Mouse (Mus musculus) embryonic facial prominence, embryonic 13.5 days (tissue): Measurements from ENCODE around the gene Sparcl1. TPM values are rescaled to one million over a fixed set of nuclear protein-coding genes. Genes with fewer than 3 reads are reported as not detected.

Source experiments
- ATAC-seq: fragments of 200-750 bp; cut with Nextera tagmentation; 2 replicates; pipeline ENCODE4 v1.8.0; 2017; ENCODE audit warnings: low read depth; ENCODE audit not compliant: insufficient number of reproducible peaks, insufficient read depth, low FRiP score, low TSS enrichment
- H3K27ac ChIP-seq: fragments of 300-500 bp; sonication (generic); 2 replicates; pipeline ENCODE4 v1.5.1; 2015; ENCODE audit warnings: moderate library complexity, mild to moderate bottlenecking, inconsistent platforms
- H3K27me3 ChIP-seq: fragments of 300-500 bp; sonication (generic); 2 replicates; pipeline ENCODE4 v1.6.1; 2015; ENCODE audit warnings: mild to moderate bottlenecking, inconsistent platforms
- H3K36me3 ChIP-seq: fragments of 300-500 bp; sonication (generic); 2 replicates; pipeline ENCODE4 v1.6.1; 2015; ENCODE audit warnings: mild to moderate bottlenecking, inconsistent platforms
- H3K4me1 ChIP-seq: fragments of 300-500 bp; sonication (generic); 2 replicates; pipeline ENCODE4 v1.6.1; 2015; ENCODE audit warnings: inconsistent platforms
- H3K4me2 ChIP-seq: fragments of 300-500 bp; sonication (generic); 2 replicates; pipeline ENCODE4 v1.6.1; 2015; ENCODE audit warnings: moderate library complexity, mild to moderate bottlenecking, inconsistent platforms
- H3K4me3 ChIP-seq: fragments of 300-500 bp; sonication (generic); 2 replicates; pipeline ENCODE4 v1.5.1; 2015; ENCODE audit warnings: mild to moderate bottlenecking, inconsistent platforms
- H3K9ac ChIP-seq: fragments of 300-500 bp; sonication (generic); 2 replicates; pipeline ENCODE4 v1.6.1; 2015; ENCODE audit warnings: mild to moderate bottlenecking, inconsistent platforms
- H3K9me3 ChIP-seq: fragments of 300-500 bp; sonication (generic); 2 replicates; pipeline ENCODE4 v1.6.1; 2016; ENCODE audit warnings: inconsistent platforms
- WGBS: fragments of 180-500 bp; shearing (Covaris S2); methylation state at CpG from one replicate; pipeline ENCODE4 v1.1.7; 2015; ENCODE audit warnings: mixed read lengths; 5-methylcytosine and 5-hydroxymethylcytosine counted together
- polyA plus RNA-seq: library from polyadenylated mRNA; unstranded; fragments of >200 nt; fragmentation: Nextera tagmentation; extraction: Ambion mirVana; gene quantifications from 2 replicates; pipeline ENCODE4 v1.2.1, GENCODE M21; 2015

Gene Sparcl1
- polyA plus RNA-seq, 1 experiment from 2014 or later, result 46.6 TPM

DNA sequence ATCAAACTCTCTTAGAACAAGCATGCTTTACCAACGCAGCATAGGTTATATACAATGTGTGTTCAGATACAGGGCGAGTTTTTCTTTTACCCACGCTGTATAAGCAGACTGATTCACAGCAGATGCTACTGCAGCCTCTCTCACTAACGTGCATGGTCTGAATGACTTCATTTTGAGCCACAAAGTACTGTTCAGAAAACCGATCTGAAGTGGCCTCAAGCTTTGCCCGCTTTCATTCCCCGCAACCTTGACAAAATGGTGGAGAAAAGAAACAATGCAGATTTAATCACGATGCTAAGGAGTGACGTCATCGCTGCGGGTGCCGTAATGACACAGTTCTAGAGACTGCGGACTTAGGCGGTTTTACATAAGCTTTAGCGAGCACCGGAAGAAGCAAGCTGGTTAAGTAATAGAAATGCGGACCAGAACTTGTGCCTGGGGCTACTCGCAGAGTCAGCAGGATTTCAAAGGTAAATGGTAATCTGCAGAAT, 4.6 kb downstream of the Sparcl1 start:
- Histone ChIP-seq H3K4me3 (peak overlapping the region; percentile 30), H3K9me3 (no peaks in the 10 kb centered on the region), H3K9ac (peak overlapping the region; percentile 56), H3K27me3 (no peaks in the 10 kb centered on the region), H3K36me3 (no peaks in the 10 kb centered on the region), H3K4me1 (peaks cover 53% of the 10 kb centered on the region), H3K27ac (peak overlapping the region; percentile 62), H3K4me2 (peak overlapping the region; percentile 60)
- WGBS, result 5% methylated on average over 18 of the region's 18 CpGs
- ATAC-seq, result no peak

DNA sequence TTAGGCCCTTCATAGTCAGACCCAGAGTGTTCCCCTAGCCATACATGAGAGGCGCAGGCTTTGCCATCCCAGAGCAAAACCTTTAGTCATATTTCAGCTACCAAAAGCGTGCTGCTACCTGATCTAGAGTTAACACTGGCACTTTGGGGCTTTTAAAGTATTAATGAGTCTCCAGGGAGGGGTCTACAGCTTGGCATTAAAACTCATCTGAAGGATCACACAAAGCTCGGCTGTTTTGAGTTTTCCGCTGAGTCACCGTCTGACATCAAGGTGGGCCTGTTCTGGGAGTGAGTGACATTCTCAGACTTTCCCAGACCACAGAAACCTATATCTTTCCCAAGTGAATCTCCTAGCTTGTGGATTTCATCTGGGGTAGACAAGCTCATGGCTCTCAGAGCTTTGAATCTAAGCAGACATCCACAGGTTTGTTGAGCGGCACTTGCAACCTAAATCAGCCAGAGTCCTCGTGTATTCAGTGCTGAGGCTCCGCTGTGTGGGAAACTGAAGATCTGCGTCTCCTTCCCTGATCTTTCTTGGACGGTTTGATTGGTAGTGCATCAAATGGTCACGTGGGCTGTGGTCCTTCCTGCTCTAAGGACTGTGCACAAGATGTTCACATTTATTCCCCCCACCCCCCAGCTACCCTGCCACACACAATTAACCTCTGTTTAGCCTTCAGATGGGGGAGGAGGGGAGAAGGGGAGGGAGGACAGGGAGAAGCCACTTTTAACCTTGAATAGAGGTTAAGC, 5.2 kb downstream of the Sparcl1 start:
- Histone ChIP-seq H3K4me3 (peak overlapping the region; percentile 30), H3K27ac (peak overlapping the region; percentile 62), H3K4me1 (peaks cover 47% of the 10 kb centered on the region), H3K27me3 (no peaks in the 10 kb centered on the region), H3K9ac (peak overlapping the region; percentile 56), H3K4me2 (peak overlapping the region; percentile 60), H3K9me3 (no peaks in the 10 kb centered on the region), H3K36me3 (no peaks in the 10 kb centered on the region)
- 31% methylated on average over 11 of the region's 11 CpGs for WGBS
- ATAC-seq, result no peak

GRCm38 (mm10) chr5:104104111-104104510, 9.4 kb downstream of the Sparcl1 start:
- no peak for ATAC-seq
- no peak overlapping the region for H3K27ac ChIP-seq

DNA sequence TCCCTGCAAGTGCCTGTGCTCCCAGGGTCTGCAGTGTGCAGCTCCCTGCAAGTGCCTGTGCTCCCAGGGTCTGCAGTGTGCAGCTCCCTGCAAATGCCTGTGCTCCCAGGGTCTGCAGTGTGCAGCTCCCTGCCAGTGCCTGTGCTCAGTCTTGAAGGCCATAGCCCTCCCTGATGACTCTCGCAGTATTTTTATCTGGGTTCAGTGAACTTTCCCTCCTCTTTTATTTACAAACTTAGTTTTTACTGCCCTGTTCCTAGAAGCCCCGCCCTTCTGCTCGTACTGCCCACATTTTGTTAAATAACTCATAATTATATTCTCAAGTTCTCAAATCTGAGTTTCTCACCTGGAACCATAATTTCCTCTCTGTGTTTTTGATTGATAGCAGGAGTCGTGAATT, 10.4 kb downstream of the Sparcl1 start:
- no peak overlapping the region for H3K4me3 ChIP-seq
- H3K9ac ChIP-seq, result no peak overlapping the region
- H3K4me1 ChIP-seq, result peaks cover 24% of the 10 kb centered on the region
- H3K27me3 ChIP-seq, result no peaks in the 10 kb centered on the region
- ATAC-seq, result no peak
- H3K4me2 ChIP-seq, result no peak overlapping the region
- H3K27ac ChIP-seq, result no peak overlapping the region
- H3K9me3 ChIP-seq, result no peaks in the 10 kb centered on the region
- 62% methylated on average over 4 of the region's 4 CpGs for WGBS
- H3K36me3 ChIP-seq, result no peaks in the 10 kb centered on the region

More at GRCm38 (mm10) chr5:104104111-104104510, 9.4 kb downstream of the Sparcl1 start:
- no peaks in the 10 kb centered on the region for H3K9me3 ChIP-seq
- no peaks in the 10 kb centered on the region for H3K36me3 ChIP-seq
- H3K4me1 ChIP-seq, result peaks cover 33% of the 10 kb centered on the region
- 80% methylated on average over 2 of the region's 2 CpGs for WGBS
- H3K4me2 ChIP-seq, result no peak overlapping the region
- no peak overlapping the region for H3K9ac ChIP-seq
- no peak overlapping the region for H3K4me3 ChIP-seq
- H3K27me3 ChIP-seq, result no peaks in the 10 kb centered on the region

- peak overlapping the region; percentile 28; the same call in 1 of the 2 replicates for H3K27ac ChIP-seq
- ATAC-seq, result no peak
- WGBS, result 17% methylated on average over 10 of the region's 10 CpGs
Observed at GRCm38 (mm10) chr5:104101678-104102531, 11.6 kb downstream of the Sparcl1 start.

DNA sequence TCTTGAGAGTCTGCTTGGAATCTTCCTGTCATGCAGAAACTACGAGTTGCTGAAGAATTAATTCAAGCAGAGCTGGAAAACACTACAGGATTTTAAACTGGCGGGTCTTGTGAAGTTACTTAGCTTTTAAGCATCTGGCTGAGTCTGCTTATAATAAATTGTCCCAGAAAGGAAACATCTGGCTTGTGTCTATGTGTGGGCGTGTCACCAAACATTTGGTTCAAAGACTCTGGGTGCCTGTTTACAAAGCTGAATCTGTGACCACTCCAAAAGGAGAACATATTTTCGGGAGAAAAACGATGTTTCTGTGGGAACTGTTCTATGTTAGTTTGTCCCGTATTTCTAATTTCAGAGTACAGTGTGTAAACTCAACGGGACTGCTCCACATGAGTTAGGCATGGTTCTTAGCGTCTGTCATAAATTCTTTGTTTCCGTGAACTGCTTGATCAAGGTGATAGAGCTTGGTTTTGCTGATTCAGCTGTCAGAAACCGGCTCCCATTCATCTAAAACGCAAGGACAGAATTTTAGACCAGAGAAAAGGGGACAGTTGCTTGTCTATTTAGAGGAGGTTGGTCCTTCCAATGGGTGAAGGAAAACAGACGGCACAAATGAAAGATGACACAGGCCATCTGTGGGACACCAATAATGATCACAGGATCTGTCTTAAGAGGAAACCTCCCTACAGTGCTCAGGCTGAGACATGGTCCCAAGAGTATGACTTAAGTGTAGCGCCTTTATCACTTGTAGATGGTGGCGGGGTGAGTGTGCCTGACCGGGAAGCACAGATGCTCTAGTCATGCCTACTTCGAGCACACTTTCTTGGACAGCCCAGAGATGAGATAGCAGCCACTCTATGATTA, 17.2 kb downstream of the Sparcl1 start:
- 40% methylated on average over 16 of the region's 16 CpGs for WGBS
- H3K27me3 ChIP-seq, result no peaks in the 10 kb centered on the region
- H3K27ac ChIP-seq, result peak overlapping the region; percentile 35
- H3K9me3 ChIP-seq, result no peaks in the 10 kb centered on the region
- no peak overlapping the region for H3K4me3 ChIP-seq
- H3K36me3 ChIP-seq, result no peaks in the 10 kb centered on the region
- H3K9ac ChIP-seq, result no peak overlapping the region
- ATAC-seq, result peak; percentile 56; the same call in 1 of the 2 replicates
- peaks cover 15% of the 10 kb centered on the region for H3K4me1 ChIP-seq
- H3K4me2 ChIP-seq, result peak overlapping the region; percentile 27

More at GRCm38 (mm10) chr5:104101678-104102531, 11.6 kb downstream of the Sparcl1 start:
- peaks cover 17% of the 10 kb centered on the region for H3K4me1 ChIP-seq
- no peaks in the 10 kb centered on the region for H3K27me3 ChIP-seq
- H3K4me3 ChIP-seq, result no peak overlapping the region
- no peaks in the 10 kb centered on the region for H3K36me3 ChIP-seq
- H3K9ac ChIP-seq, result no peak overlapping the region
- no peak overlapping the region for H3K4me2 ChIP-seq
- no peaks in the 10 kb centered on the region for H3K9me3 ChIP-seq

GRCm38 (mm10) chr5:104095416-104096077, 18.0 kb downstream of the Sparcl1 start:
- H3K9ac ChIP-seq, result no peak overlapping the region
- no peak overlapping the region for H3K4me3 ChIP-seq
- H3K4me2 ChIP-seq, result peak overlapping the region; percentile 27
- no peaks in the 10 kb centered on the region for H3K27me3 ChIP-seq
- WGBS, result 64% methylated on average over 11 of the region's 11 CpGs
- H3K9me3 ChIP-seq, result no peaks in the 10 kb centered on the region
- ATAC-seq, result no peak
- no peaks in the 10 kb centered on the region for H3K36me3 ChIP-seq
- peaks cover 15% of the 10 kb centered on the region for H3K4me1 ChIP-seq
- peak overlapping the region; percentile 35 for H3K27ac ChIP-seq

DNA sequence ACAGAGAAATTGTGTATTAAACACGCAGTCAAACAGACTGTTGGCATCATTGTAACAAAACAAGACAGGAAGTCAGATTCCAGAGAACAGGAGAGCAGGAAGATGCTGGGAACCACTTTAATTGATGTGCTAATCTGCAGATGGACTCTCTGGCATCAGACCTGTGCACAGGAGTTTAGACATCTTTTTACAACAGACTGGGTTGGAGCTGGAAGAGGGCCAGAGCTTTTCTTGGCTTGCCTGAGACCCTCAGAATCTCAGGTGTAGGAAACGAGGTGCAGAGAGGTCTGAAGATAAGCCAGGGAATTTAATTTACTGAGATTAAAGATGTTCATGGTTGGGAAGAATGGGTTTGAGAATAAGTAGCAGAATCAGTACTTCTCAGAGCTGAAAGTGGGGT, 23.8 kb downstream of the Sparcl1 start:
- Histone ChIP-seq H3K4me2 (no peak overlapping the region), H3K4me3 (no peak overlapping the region), H3K4me1 (no peaks in the 10 kb centered on the region), H3K9ac (no peak overlapping the region), H3K27ac (no peak overlapping the region), H3K9me3 (no peaks in the 10 kb centered on the region), H3K27me3 (no peaks in the 10 kb centered on the region), H3K36me3 (peaks cover 7% of the 10 kb centered on the region; the same call in 1 of the 2 replicates)
- WGBS, result 75% methylated on average over 2 of the region's 2 CpGs
- ATAC-seq, result no peak

- no peak overlapping the region for H3K4me3 ChIP-seq
- 83% methylated on average over 9 of the region's 9 CpGs for WGBS
- no peak overlapping the region for H3K9ac ChIP-seq
- no peak overlapping the region for H3K27ac ChIP-seq
- H3K4me2 ChIP-seq, result no peak overlapping the region
- H3K27me3 ChIP-seq, result no peaks in the 10 kb centered on the region
- no peak for ATAC-seq
- H3K36me3 ChIP-seq, result peaks cover 7% of the 10 kb centered on the region; the same call in 1 of the 2 replicates
- no peaks in the 10 kb centered on the region for H3K9me3 ChIP-seq
- H3K4me1 ChIP-seq, result no peaks in the 10 kb centered on the region
Observed at GRCm38 (mm10) chr5:104085366-104085765, 28.2 kb downstream of the Sparcl1 start.

- no peaks in the 10 kb centered on the region for H3K36me3 ChIP-seq
- 79% methylated on average over 6 of the region's 6 CpGs for WGBS
- H3K27me3 ChIP-seq, result peaks cover 2% of the 10 kb centered on the region; the same call in 1 of the 2 replicates
- H3K4me3 ChIP-seq, result no peak overlapping the region
- no peak overlapping the region for H3K4me2 ChIP-seq
- H3K9ac ChIP-seq, result no peak overlapping the region
- no peak overlapping the region for H3K27ac ChIP-seq
- no peak for ATAC-seq
- no peaks in the 10 kb centered on the region for H3K9me3 ChIP-seq
- H3K4me1 ChIP-seq, result 0 out of 2 replicates have a peak, but pooled peaks cover 5% of the 10 kb centered on the region
Observed at GRCm38 (mm10) chr5:104080736-104081135, 32.8 kb downstream of the Sparcl1 start.
